Mouse (Mus musculus): ENCODE data around the gene Garnl3. TPM values are rescaled to one million over a fixed set of nuclear protein-coding genes. Genes with fewer than 3 reads are reported as not detected.
"Not testable (repeated sequence)": the region's sequence is repeated elsewhere in the genome, so short reads cannot be mapped to it uniquely, and the experiment has no call there.

Garnl3 gene
- polyA plus RNA-seq, 1 experiment, result 0.67 TPM

GRCm38 (mm10) chr2:33129696-33130095, 1.8 kb downstream of the Garnl3 start:
- no peak for TF ChIP-seq CTCF (IDR thresholded peaks at IDR 0.05; ENCODE audit: control insufficient read depth, insufficient read depth, low read length)
- no peak for TF ChIP-seq POLR2A (IDR thresholded peaks at IDR 0.05; ENCODE audit: borderline replicate concordance, control insufficient read depth, low read depth, low read length)
- 7% methylated on average over 10 of the region's 10 CpGs for WGBS
- H3K4me1 ChIP-seq (ENCODE audit: control insufficient read depth, insufficient read depth, low read length), result no peaks in the 10 kb centered on the region; the same call in 1 of the 2 replicates
- H3K4me3 ChIP-seq (replicated peaks; ENCODE audit: control insufficient read depth, low read depth, low read length), result peak overlapping the region; percentile 7
- no peak overlapping the region for H3K27ac ChIP-seq (ENCODE audit: control insufficient read depth, insufficient read depth, low read depth, low read length, poor library complexity)

- no peak overlapping the region for H3K4me3 ChIP-seq (replicated peaks; ENCODE audit: control insufficient read depth, low read depth, low read length)
- no peak overlapping the region for H3K27ac ChIP-seq (ENCODE audit: control insufficient read depth, insufficient read depth, low read depth, low read length, poor library complexity)
- TF ChIP-seq CTCF (IDR thresholded peaks at IDR 0.05; ENCODE audit: control insufficient read depth, insufficient read depth, low read length), result no peak
- TF ChIP-seq POLR2A (IDR thresholded peaks at IDR 0.05; ENCODE audit: borderline replicate concordance, control insufficient read depth, low read depth, low read length), result no peak
- H3K4me1 ChIP-seq (ENCODE audit: control insufficient read depth, insufficient read depth, low read length), result no peaks in the 10 kb centered on the region; the same call in 1 of the 2 replicates
- WGBS, result 68% methylated on average over 2 of the region's 2 CpGs
Observed at GRCm38 (mm10) chr2:33129005-33129404, 2.4 kb downstream of the Garnl3 start.

- TF ChIP-seq CTCF (IDR thresholded peaks at IDR 0.05; ENCODE audit: control insufficient read depth, insufficient read depth, low read length) (no peak), POLR2A (IDR thresholded peaks at IDR 0.05; ENCODE audit: borderline replicate concordance, control insufficient read depth, low read depth, low read length) (no peak)
- no peaks in the 10 kb centered on the region; the same call in 1 of the 2 replicates for H3K4me1 ChIP-seq (ENCODE audit: control insufficient read depth, insufficient read depth, low read length)
- no peak overlapping the region for H3K27ac ChIP-seq (ENCODE audit: control insufficient read depth, insufficient read depth, low read depth, low read length, poor library complexity)
- WGBS, result 68% methylated on average over 2 of the region's 2 CpGs
- no peak overlapping the region for H3K4me3 ChIP-seq (replicated peaks; ENCODE audit: control insufficient read depth, low read depth, low read length)
Observed at GRCm38 (mm10) chr2:33127271-33127670, 4.2 kb downstream of the Garnl3 start.

- no peak for TF ChIP-seq POLR2A (IDR thresholded peaks at IDR 0.05; ENCODE audit: borderline replicate concordance, control insufficient read depth, low read depth, low read length)
- no peak for TF ChIP-seq CTCF (IDR thresholded peaks at IDR 0.05; ENCODE audit: control insufficient read depth, insufficient read depth, low read length)
- Histone ChIP-seq H3K4me1 (ENCODE audit: control insufficient read depth, insufficient read depth, low read length) (no peaks in the 10 kb centered on the region), H3K4me3 (replicated peaks; ENCODE audit: control insufficient read depth, low read depth, low read length) (no peak overlapping the region), H3K27ac (ENCODE audit: control insufficient read depth, insufficient read depth, low read depth, low read length, poor library complexity) (no peak overlapping the region)
- 79% methylated on average over 6 of the region's 6 CpGs for WGBS
Observed at GRCm38 (mm10) chr2:33122856-33123255, 8.6 kb downstream of the Garnl3 start.

GRCm38 (mm10) chr2:33100536-33100935, 30.9 kb downstream of the Garnl3 start:
- WGBS, result 76% methylated on average over 8 of the region's 8 CpGs
- Histone ChIP-seq H3K4me3 (replicated peaks; ENCODE audit: control insufficient read depth, low read depth, low read length) (no peak overlapping the region), H3K4me1 (ENCODE audit: control insufficient read depth, insufficient read depth, low read length) (no peaks in the 10 kb centered on the region), H3K27ac (ENCODE audit: control insufficient read depth, insufficient read depth, low read depth, low read length, poor library complexity) (no peak overlapping the region)
- no peak for TF ChIP-seq CTCF (IDR thresholded peaks at IDR 0.05; ENCODE audit: control insufficient read depth, insufficient read depth, low read length)
- no peak for TF ChIP-seq POLR2A (IDR thresholded peaks at IDR 0.05; ENCODE audit: borderline replicate concordance, control insufficient read depth, low read depth, low read length)

GRCm38 (mm10) chr2:33097326-33097725, 34.1 kb downstream of the Garnl3 start:
- H3K27ac ChIP-seq (ENCODE audit: control insufficient read depth, insufficient read depth, low read depth, low read length, poor library complexity); H3K4me3 ChIP-seq (replicated peaks; ENCODE audit: control insufficient read depth, low read depth, low read length); H3K4me1 ChIP-seq (ENCODE audit: control insufficient read depth, insufficient read depth, low read length): not testable (repeated sequence)
- 79% methylated on average over 12 of the region's 12 CpGs for WGBS

GRCm38 (mm10) chr2:33095221-33095671, 36.2 kb downstream of the Garnl3 start:
- 54% methylated on average over 10 of the region's 10 CpGs for WGBS
- H3K4me3 ChIP-seq (replicated peaks; ENCODE audit: control insufficient read depth, low read depth, low read length), result no peak overlapping the region
- TF ChIP-seq CTCF (IDR thresholded peaks at IDR 0.05; ENCODE audit: control insufficient read depth, insufficient read depth, low read length) (no peak), POLR2A (IDR thresholded peaks at IDR 0.05; ENCODE audit: borderline replicate concordance, control insufficient read depth, low read depth, low read length) (no peak)
- H3K4me1 ChIP-seq (ENCODE audit: control insufficient read depth, insufficient read depth, low read length), result no peaks in the 10 kb centered on the region
- H3K27ac ChIP-seq (ENCODE audit: control insufficient read depth, insufficient read depth, low read depth, low read length, poor library complexity), result no peak overlapping the region

- WGBS, result 72% methylated on average over 8 of the region's 8 CpGs
- no peaks in the 10 kb centered on the region for H3K4me1 ChIP-seq (ENCODE audit: control insufficient read depth, insufficient read depth, low read length)
- TF ChIP-seq CTCF (IDR thresholded peaks at IDR 0.05; ENCODE audit: control insufficient read depth, insufficient read depth, low read length) (no peak), POLR2A (IDR thresholded peaks at IDR 0.05; ENCODE audit: borderline replicate concordance, control insufficient read depth, low read depth, low read length) (no peak)
- no peak overlapping the region for H3K4me3 ChIP-seq (replicated peaks; ENCODE audit: control insufficient read depth, low read depth, low read length)
- no peak overlapping the region for H3K27ac ChIP-seq (ENCODE audit: control insufficient read depth, insufficient read depth, low read depth, low read length, poor library complexity)
Observed at GRCm38 (mm10) chr2:33090620-33091520, 40.6 kb downstream of the Garnl3 start.

- not testable (repeated sequence) for H3K27ac ChIP-seq (ENCODE audit: control insufficient read depth, insufficient read depth, low read depth, low read length, poor library complexity); H3K4me3 ChIP-seq (replicated peaks; ENCODE audit: control insufficient read depth, low read depth, low read length); H3K4me1 ChIP-seq (ENCODE audit: control insufficient read depth, insufficient read depth, low read length)
- WGBS, result 0% methylated on average over 1 of the region's 1 CpGs
Observed at GRCm38 (mm10) chr2:33090033-33090400, 41.4 kb downstream of the Garnl3 start.
